Mouse (Mus musculus) liver (tissue): ENCODE results near the gene Sgo2a.
"Not testable (repeated sequence)": the region's sequence is repeated elsewhere in the genome, so short reads cannot be mapped to it uniquely, and the experiment has no call there.

Source experiments
- DNase-seq: peaks from one replicate; pipeline ENCODE4 v3.0.0-alpha.2; 2020; ENCODE audit warnings: mixed read lengths

Sgo2a gene

DNA sequence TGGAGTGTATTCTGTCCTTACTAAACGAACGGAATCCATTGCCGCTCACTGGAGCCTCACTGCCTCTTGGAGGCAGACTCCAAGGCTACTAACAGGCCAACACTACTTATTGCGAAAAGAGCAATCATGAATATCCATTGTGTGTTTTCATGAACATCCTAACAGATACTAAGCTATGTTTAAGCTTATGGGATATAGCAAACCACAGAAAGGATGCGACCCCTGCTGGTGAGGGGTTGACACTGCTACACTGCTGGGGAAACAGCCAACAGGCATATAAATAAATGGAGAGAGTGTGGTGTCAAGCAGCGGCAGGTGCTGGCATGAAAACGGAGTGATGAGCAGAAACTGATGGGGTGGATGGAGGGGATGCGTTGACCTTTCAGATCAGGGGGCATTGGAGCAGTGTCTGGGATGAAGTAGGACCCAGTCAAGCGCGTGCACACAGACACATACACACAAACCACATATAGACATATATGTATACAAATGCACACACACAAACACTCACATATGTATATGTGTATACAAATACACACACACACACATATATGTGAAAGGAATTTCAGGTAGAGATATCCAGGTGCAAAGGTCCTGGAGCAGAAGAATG lies 35.5 kb downstream of the Sgo2a start:
- DNase-seq = peak; percentile 75

DNA sequence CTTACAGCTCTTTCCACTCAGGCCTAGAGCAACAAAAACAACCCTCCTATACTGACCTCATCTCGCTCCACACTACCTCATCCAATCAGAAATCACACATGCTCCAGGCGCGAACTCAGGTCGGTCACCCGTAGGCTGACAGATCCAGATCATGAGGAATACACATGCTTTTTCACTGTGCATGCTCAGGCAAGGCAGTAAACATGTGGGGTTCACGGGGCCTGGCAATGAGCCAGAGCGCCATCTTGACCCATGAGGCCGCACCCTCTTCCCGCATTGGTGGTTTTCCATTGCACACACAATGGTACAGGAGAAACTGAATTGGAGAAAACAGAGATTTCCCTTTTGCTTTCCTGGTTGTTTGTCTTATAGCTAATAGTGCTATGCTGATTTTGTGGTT lies 41.5 kb downstream of the Sgo2a start:
- not testable (repeated sequence) for DNase-seq

DNA sequence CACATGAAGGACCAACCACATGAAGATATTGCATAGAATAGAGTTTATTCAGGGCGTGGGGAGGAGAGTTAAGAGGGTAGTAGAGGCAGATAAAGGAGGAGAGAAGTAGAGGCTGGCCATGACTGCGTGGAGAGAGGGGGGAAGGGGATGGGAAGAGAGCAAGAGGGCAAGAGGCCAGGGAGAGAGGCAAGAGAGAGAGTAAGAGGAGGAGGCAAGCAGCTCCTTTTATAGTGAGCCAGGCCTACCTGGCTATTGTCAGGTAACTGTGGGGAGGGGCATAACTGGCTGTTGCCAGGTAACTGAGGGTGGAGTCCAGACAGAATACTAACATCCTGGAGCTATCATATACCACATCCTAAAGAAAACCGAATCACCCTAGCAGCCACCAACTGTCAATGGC lies 49.3 kb downstream of the Sgo2a start:
- no peak for DNase-seq

DNA sequence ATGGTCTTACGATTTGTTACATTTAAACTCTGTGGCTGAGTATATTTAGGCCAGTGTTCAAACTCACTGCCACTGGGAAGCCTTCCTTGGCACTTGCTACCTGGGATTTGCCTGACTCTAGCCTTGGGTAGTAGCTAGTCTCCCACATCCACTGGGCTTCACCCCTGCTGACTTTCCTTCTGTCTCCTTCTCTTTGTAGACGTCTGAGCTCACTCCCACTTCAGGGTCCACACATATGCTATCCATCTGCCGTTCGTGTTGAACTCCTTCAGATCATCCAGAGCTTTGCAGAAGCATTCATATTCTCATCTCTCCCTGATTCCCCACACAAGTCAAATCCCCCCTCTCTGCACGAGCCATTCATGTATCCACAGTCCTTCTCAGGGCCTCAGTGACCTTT lies 49.8 kb downstream of the Sgo2a start:
- DNase-seq = no peak

DNA sequence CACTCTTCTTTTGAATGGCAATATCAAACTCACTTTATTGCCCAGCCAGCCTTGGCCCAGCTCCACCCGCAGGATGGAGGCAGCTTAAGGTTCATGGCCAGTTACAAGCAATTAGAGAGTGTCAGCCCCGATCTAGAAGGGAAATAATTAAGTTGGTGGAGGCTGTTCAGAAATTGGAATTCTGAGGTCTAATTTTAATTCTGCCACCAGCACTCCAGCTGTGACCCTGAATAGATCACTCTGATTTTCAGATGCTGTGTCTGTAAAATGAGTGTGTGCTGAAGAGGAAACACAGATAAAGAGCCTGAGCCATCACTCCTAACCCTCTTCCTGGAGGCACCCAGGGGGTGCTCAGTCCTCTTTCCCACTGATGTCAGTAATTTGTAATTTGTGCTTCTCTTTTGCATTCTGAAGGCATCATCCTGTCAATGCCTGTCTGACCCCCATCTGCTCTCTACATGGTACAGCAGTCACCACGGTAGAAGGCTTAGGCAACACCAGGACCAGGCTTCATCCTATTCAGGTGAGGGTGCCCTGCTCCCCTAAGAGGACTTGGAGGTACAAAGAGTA lies 51.0 kb downstream of the Sgo2a start:
- DNase-seq = no peak

DNA sequence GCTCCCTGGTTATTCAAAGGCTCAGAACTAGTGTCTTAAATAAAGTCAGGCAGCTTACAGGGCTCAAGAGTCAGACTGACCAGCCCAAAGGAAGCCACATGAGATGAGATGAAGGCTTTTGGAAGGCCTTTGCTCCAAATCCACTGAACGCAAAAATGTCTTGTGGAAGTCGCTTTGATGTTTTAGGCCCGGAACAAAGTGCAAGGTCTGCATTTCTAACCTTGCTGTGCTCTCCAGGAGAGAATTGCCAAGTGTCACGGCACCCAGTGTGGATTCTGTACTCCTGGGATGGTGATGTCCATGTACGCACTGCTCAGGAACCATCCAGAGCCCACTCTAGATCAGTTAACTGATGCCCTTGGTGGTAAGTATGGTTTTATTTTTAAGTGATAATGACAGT lies 53.4 kb downstream of the Sgo2a start:
- DNase-seq = no peak

DNA sequence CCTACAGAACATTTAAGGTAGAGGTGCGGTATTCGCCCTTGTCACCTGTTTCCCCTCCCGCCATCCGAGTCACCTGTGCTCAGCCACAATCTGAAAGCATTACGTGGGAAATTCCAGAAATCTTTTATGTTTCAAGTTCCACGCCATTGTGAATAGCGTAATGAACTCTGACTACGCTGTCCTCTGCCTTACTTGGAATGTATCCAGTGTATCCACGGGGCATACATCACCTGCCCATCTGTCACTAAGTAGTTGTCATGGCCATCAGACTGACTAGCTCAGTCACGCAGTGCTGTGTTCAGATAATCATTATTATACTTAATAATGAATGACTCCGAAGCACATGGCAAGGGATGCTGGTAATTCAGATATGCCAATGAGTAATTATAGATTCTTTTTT lies 59.8 kb downstream of the Sgo2a start:
- no peak for DNase-seq

DNA sequence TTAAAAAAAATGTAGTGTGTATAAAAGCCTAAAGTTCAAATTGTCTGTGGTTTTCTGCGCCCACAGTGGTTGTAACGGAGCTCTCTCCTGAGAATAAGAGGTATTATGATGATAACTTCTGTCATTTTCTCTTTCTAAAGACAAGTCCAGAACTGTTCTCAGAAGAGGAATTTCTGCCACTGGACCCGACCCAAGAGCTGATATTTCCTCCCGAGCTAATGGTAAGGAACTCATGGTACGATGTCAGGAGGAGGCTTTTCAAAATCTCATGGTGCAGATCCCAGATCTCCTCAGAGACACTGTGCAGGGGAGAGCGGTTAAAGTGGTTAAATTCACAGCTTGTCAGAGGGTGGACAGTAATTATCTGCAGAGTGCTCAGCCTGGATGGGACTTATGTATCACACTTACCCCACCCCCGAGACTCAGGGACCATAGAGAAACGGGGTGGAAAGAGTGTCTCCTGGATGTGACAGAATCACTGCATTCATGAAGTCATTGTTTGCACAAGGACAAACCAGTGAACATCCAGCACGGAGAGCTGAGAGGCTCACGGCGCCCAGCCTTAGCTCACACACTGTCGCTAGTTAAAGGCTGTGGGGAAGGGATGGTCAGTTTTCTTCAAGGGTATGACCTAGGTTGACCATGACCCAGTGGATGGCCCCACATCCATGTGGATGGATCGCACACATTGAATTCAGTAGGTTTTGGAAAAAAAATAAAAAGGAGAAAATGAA lies 60.5 kb downstream of the Sgo2a start:
- DNase-seq = no peak

DNA sequence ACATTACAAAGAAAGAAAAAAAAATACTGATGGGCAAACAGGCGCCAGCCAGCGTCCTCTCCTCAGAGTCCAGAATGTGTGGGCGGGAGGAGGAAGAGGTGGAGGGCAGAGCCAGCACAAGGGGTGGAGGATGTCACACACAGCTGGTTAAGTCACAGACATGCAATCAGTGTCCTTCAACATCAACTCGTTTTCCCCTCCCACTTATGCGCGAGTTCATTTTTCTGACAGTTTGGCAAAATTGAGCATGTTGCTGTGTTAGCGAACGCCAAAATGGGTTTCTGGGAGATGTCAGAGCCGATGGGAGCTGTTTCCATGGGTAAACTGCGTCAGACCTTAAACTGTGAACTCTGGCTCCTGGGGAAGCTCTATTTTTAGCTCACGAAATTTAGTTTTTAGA lies 61.2 kb downstream of the Sgo2a start:
- no peak for DNase-seq

DNA sequence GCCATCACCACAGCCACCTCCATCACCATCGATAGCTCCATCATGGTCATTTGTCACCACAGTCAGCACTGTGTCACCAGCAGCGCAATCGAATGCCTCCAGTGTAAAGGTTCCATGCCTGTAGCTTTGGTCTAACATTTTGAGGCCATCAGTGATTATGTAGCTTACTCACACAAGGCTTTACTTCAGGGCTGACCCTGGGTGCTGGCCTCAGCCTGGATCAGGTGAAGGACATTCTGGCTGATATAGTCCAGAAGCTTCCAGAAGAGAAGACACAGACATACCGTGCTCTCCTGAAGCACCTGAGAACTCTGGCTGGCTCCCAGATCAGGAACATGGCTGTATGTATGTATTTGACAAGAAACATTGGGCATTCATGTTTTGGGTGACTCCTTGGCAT lies 63.1 kb downstream of the Sgo2a start:
- DNase-seq = no peak

DNA sequence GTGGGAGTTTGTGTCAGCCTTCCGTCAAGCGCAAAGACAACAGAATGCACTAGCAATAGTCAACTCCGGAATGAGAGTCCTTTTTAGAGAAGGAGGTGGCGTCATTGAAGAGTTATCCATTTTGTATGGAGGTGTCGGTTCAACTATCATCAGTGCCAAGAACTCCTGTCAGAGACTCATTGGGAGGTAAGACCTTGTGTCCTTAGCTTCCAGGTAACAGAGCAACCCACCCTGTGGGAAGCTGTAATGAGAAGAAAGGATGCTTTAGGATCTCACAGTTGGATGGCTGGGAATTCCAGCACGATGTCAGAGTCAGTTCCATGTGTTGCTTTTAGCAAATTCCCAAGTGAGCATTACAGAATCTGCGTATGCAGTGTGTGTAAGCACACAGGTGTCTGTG lies 66.4 kb downstream of the Sgo2a start:
- DNase-seq = no peak

DNA sequence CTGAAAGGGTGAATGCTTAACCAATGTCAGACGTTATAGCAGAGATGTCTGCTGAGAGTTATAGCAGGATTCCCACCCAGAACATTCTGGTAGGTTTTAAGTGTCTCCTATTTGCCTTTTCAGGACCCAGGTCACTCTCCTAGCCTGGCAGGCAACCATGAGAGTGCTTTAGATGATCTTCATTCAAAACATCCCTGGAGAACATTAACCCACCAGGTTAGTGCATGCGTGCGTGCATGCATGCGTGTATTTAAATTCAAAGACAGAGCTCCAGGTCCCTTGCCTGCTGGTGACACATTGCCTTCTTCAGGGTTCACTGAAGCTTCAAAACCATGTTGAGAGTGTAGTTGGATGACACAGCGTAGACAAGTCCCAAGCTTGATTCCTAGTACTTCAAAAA lies 69.4 kb downstream of the Sgo2a start:
- no peak for DNase-seq

DNA sequence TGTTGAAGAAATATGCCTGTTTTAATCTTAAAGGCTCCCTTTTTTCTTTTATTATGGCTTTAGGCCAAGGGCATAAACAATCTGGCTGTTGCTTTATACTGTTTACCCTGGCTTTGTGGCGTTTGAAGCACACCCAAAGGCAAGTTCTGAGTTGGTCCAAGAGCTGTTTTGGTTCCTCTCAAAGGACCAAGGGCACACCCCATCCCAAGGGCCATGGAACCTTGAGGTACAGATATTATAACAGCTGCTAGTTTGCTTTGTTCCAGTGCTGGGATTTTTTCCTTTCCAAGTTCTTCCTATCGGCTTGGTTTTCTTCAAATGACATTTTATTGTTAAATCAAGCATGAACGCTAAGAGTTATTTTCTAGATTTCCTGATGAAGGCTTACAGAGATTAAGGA lies 69.8 kb downstream of the Sgo2a start:
- no peak for DNase-seq

DNA sequence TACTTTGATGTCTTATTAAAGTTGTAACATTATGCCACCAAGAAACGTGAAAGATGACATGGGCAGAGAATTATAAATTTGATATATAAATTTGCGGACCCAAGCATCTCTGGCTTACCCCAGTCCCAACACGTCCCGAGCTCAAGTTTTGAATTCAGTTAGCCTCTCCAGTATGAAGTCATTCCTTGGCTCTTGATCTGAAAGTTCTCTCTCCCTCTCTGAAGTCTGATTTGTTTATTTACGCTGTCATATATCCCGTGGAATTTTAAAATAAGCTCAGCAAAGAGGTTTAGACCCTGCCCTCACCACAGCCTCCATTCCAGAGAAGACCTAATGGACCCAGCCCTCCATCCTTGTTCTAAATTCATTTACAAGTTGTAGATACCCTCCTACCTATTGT lies 73.4 kb downstream of the Sgo2a start:
- DNase-seq = no peak

DNA sequence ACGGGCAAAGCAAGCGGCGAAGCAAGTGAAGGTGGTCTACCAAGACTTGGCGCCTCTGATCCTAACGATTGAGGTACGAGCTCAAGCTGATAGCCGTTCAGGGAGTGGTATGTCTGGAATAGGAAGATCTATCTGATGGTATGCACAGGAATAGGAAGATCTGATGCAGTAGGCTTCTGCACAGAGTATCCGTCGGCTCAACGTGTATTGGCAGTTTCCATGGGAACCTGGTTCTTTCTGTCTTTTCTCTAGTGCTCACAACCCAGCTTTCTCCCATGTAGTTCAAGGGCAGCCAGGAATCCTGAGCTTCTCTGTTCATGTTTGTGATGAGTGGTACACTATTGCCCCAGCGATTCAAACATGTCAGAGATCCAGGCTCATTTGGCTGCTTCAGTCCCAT lies 74.3 kb downstream of the Sgo2a start:
- no peak for DNase-seq

DNA sequence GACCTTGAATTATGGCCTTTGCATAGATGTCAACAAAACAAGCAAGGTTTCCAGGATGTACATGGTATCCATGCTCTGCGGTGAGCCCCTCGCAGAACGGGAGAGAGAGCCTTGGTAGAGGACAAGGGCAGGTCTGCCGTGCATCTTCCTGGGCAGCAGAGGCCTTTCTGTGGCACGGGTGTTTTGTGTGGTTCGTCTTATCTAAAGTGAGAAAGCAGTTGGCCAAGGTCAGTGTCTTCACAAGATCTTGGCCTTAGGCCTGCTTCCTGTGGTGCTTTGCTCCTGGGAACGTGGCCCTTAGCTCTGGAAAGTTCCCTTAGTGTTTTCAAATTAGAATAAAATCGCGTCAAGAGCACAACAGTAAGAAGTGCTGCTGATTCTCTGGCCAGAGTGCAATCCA lies 75.2 kb downstream of the Sgo2a start:
- DNase-seq = no peak

DNA sequence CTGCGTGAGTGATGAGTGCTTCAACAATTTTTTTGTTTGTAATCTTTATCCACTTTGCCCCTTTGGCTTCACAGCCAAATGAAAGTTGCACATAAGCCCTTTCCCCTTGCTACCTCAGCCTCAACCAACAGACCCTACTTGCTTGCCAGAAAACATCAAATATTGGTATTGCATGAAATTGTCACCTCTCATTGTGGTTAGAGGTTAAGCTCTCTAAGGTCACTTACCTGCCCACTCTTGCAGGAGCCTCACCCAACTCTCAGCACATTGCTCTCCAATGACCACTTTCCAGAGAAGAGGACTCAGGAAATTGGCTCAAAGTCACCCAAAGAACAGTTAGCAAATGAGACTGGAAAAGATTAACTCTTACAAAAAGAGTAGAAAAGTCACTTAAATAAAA lies 75.7 kb downstream of the Sgo2a start:
- DNase-seq = no peak

DNA sequence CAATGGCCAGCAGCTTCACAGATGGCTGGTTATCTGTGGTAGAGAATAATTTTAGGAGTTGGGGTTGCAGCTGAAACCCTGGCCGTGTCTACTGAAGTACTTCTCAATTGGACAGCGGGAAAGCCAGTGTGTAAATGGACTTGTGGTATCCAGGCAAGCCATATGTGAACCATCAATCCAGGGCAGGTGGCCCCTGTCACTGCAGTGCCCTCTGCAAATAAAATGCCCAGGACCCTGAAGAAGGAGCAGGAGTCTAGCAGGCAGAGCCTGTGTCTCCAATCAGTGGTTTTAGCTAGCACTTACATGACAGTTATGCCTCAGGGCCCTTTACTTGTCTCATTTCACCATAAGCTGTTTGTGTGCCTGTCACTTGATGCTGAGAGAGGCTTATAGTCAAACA lies 76.6 kb downstream of the Sgo2a start:
- DNase-seq = no peak

DNA sequence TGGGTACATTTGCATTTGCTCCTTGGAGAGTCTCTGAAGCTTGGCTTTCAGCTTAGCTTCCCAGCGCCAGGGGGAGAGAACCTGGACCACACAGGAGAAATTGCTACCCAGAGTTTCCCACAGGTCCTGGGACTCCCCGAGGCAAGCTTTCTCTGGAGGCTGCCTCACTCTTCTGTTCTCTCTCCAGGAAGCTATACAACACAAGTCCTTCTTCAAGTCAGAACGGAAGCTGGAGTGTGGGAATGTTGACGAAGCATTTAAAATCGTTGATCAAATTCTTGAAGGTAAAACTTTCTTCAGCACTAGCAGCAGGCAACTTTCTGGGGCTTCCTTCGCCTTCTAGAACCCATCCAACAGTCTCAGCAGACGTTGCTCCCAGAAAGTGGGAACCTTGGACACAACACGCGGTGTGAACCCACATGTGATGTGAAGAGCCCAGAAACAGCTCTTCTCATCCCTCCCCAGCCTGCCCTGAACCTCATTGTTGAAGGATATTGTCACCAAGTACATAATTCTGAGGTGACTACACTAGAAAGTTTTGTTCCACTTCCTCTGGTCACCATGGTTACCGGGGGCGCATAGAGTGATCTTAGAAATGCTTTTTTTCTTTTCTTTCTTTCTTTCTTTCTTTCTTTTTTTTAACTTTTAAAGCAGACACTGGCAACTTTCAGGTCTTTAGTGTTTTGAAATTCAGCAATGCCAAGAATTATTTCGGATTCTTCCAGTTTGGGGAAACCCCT lies 77.4 kb downstream of the Sgo2a start:
- no peak for DNase-seq

DNA sequence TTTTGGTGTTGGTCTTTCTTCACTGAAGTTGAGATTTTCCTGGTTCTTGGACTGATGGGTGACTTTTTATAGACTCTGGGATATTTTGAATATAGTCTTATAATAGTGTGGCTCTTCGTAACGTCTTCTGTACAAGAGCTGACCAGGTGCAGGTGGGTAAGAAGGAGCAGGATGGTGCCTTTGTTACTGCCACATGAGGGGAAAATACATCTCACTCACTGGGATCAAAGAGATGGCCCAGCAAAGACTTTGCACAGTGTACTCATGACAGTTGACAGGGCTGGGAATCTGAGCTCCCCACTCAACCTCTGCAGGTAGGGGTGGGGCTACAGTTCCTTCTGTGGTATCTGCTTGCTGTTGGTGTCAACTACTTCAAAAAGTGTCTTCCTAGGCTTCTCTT lies 78.5 kb downstream of the Sgo2a start:
- DNase-seq = no peak
